Mouse (Mus musculus) lung, adult 2 months (tissue): ENCODE data around the gene Atp8b2.

ENCODE experiments used
- CTCF ChIP-seq: fragments of 200-500 bp; IDR thresholded peaks from 2 replicates; pipeline ENCODE4 v1.5.1; 2011; ENCODE audit warnings: mild to moderate bottlenecking, low read length, control low read depth; ENCODE audit not compliant: insufficient read depth
- POLR2A ChIP-seq: fragments of 200-500 bp; IDR thresholded peaks from 2 replicates; pipeline ENCODE4 v1.6.1; 2011; ENCODE audit warnings: low read depth, mild to moderate bottlenecking, control low read depth, low read length, borderline replicate concordance; ENCODE audit errors: extremely low read depth

GRCm38 (mm10) chr3:89942894-89943293 is 20.4 kb downstream of the Atp8b2 start:
- TF ChIP-seq CTCF (no peak), POLR2A (no peak)
